Mouse (Mus musculus): ENCODE results near the gene Gm3250. TPM values are rescaled to one million over a fixed set of nuclear protein-coding genes. Genes with fewer than 3 reads are reported as not detected.
"Not testable (repeated sequence)": the region's sequence is repeated elsewhere in the genome, so short reads cannot be mapped to it uniquely, and the experiment has no call there.

Gm3250 gene
- polyA plus RNA-seq (2015; fragmentation: Nextera tagmentation; extraction: Ambion mirVana) = not detected in 2 replicates

GRCm38 (mm10) chr10:77782442-77782841 is at the start of gene Gm3250:
TSS of gene Gm3250 (minus strand) at chr10:77782542.
- H3K36me3 ChIP-seq (replicated peaks; ENCODE audit: insufficient read depth, low read length); H3K4me3 ChIP-seq (ENCODE audit: low read depth, low read length); H3K4me1 ChIP-seq (ENCODE audit: insufficient read depth); H3K27ac ChIP-seq (ENCODE audit: low read depth); H3K27me3 ChIP-seq (ENCODE audit: insufficient read depth, low read length); H3K9ac ChIP-seq (replicated peaks); H3K9me3 ChIP-seq (ENCODE audit: low read length); ATAC-seq; DNase-seq; H3K4me2 ChIP-seq (ENCODE audit: low read depth, low read length): not testable (repeated sequence)
- 43% methylated on average over 1 of the region's 1 CpGs for WGBS (ENCODE audit: insufficient replicate concordance)

GRCm38 (mm10) chr10:77826951-77827350 is 44.6 kb upstream of the Gm3250 start, which contains the start of gene Krtap10-4:
TSS of gene Krtap10-4 (minus strand) at chr10:77827095.
- H3K9me3 ChIP-seq (ENCODE audit: low read length) = no peaks in the 10 kb centered on the region
- DNase-seq (no peak), ATAC-seq (no peak)
- TF ChIP-seq CTCF (IDR thresholded peaks at IDR 0.05; ENCODE audit: low read depth) (no peak), EP300 (IDR thresholded peaks at IDR 0.05; ENCODE audit: low read depth) (no peak)
- no peak within 1 kb of the TSS for H3K9ac ChIP-seq (replicated peaks)
- WGBS (ENCODE audit: insufficient replicate concordance) = 49% methylated on average over 6 of the region's 6 CpGs
- H3K27me3 ChIP-seq (ENCODE audit: insufficient read depth, low read length) = no peaks in the 10 kb centered on the region
- no peak within 1 kb of the TSS for H3K4me2 ChIP-seq (ENCODE audit: low read depth, low read length)
- no peak within 1 kb of the TSS for H3K27ac ChIP-seq (ENCODE audit: low read depth)
- no peaks in the 10 kb centered on the region for H3K36me3 ChIP-seq (replicated peaks; ENCODE audit: insufficient read depth, low read length)
- H3K4me1 ChIP-seq (ENCODE audit: insufficient read depth) = no peaks in the 10 kb centered on the region
- H3K4me3 ChIP-seq (ENCODE audit: low read depth, low read length) = no peak within 1 kb of the TSS

GRCm38 (mm10) chr10:77819203-77819602 is 36.9 kb upstream of the Gm3250 start:
- TF ChIP-seq CTCF (IDR thresholded peaks at IDR 0.05; ENCODE audit: low read depth) (no peak), EP300 (IDR thresholded peaks at IDR 0.05; ENCODE audit: low read depth) (no peak)
- Histone ChIP-seq H3K27me3 (ENCODE audit: insufficient read depth, low read length) (no peaks in the 10 kb centered on the region), H3K36me3 (replicated peaks; ENCODE audit: insufficient read depth, low read length) (no peaks in the 10 kb centered on the region), H3K9me3 (ENCODE audit: low read length) (no peaks in the 10 kb centered on the region), H3K4me3 (ENCODE audit: low read depth, low read length) (no peak overlapping the region), H3K9ac (replicated peaks) (no peak overlapping the region), H3K4me1 (ENCODE audit: insufficient read depth) (no peaks in the 10 kb centered on the region), H3K27ac (ENCODE audit: low read depth) (no peak overlapping the region), H3K4me2 (ENCODE audit: low read depth, low read length) (no peak overlapping the region)
- DNase-seq (no peak), ATAC-seq (no peak)
- WGBS (ENCODE audit: insufficient replicate concordance) = 54% methylated on average over 4 of the region's 4 CpGs

GRCm38 (mm10) chr10:77818523-77818922 is 36.2 kb upstream of the Gm3250 start:
- Histone ChIP-seq H3K4me3 (ENCODE audit: low read depth, low read length) (no peak overlapping the region), H3K9ac (replicated peaks) (no peak overlapping the region), H3K4me2 (ENCODE audit: low read depth, low read length) (no peak overlapping the region), H3K27ac (ENCODE audit: low read depth) (no peak overlapping the region), H3K4me1 (ENCODE audit: insufficient read depth) (no peaks in the 10 kb centered on the region), H3K36me3 (replicated peaks; ENCODE audit: insufficient read depth, low read length) (no peaks in the 10 kb centered on the region), H3K9me3 (ENCODE audit: low read length) (no peaks in the 10 kb centered on the region), H3K27me3 (ENCODE audit: insufficient read depth, low read length) (no peaks in the 10 kb centered on the region)
- 94% methylated on average over 4 of the region's 4 CpGs for WGBS (ENCODE audit: insufficient replicate concordance)
- no peak for TF ChIP-seq EP300 (IDR thresholded peaks at IDR 0.05; ENCODE audit: low read depth)
- no peak for TF ChIP-seq CTCF (IDR thresholded peaks at IDR 0.05; ENCODE audit: low read depth)
- ATAC-seq (no peak), DNase-seq (no peak)

- DNase-seq (peak; percentile 33), ATAC-seq (no peak)
- 24% methylated on average over 5 of the region's 5 CpGs for WGBS (ENCODE audit: insufficient replicate concordance)
- H3K27ac ChIP-seq (ENCODE audit: low read depth) = no peak overlapping the region
- H3K27me3 ChIP-seq (ENCODE audit: insufficient read depth, low read length) = no peaks in the 10 kb centered on the region
- H3K9ac ChIP-seq (replicated peaks) = no peak overlapping the region
- no peaks in the 10 kb centered on the region for H3K36me3 ChIP-seq (replicated peaks; ENCODE audit: insufficient read depth, low read length)
- no peak overlapping the region for H3K4me3 ChIP-seq (ENCODE audit: low read depth, low read length)
- H3K4me2 ChIP-seq (ENCODE audit: low read depth, low read length) = no peak overlapping the region
- H3K4me1 ChIP-seq (ENCODE audit: insufficient read depth) = no peaks in the 10 kb centered on the region
- peak; percentile 65 for TF ChIP-seq CTCF (IDR thresholded peaks at IDR 0.05; ENCODE audit: low read depth)
- TF ChIP-seq EP300 (IDR thresholded peaks at IDR 0.05; ENCODE audit: low read depth) = no peak
- no peaks in the 10 kb centered on the region for H3K9me3 ChIP-seq (ENCODE audit: low read length)
Measured at GRCm38 (mm10) chr10:77815514-77815913, 33.2 kb upstream of the Gm3250 start.

- Histone ChIP-seq H3K27me3 (ENCODE audit: insufficient read depth, low read length) (no peaks in the 10 kb centered on the region), H3K4me1 (ENCODE audit: insufficient read depth) (no peaks in the 10 kb centered on the region), H3K36me3 (replicated peaks; ENCODE audit: insufficient read depth, low read length) (no peaks in the 10 kb centered on the region), H3K27ac (ENCODE audit: low read depth) (no peak within 1 kb of the TSS), H3K4me2 (ENCODE audit: low read depth, low read length) (no peak within 1 kb of the TSS), H3K9me3 (ENCODE audit: low read length) (no peaks in the 10 kb centered on the region), H3K4me3 (ENCODE audit: low read depth, low read length) (no peak within 1 kb of the TSS), H3K9ac (replicated peaks) (no peak within 1 kb of the TSS)
- no peak for TF ChIP-seq EP300 (IDR thresholded peaks at IDR 0.05; ENCODE audit: low read depth)
- TF ChIP-seq CTCF (IDR thresholded peaks at IDR 0.05; ENCODE audit: low read depth) = no peak
- DNase-seq (no peak), ATAC-seq (no peak)
- WGBS (ENCODE audit: insufficient replicate concordance) = 39% methylated on average over 4 of the region's 4 CpGs
Measured at GRCm38 (mm10) chr10:77814382-77814781, 32.0 kb upstream of the Gm3250 start, which contains the start of gene Gm2696. TSS of gene Gm2696 (plus strand) at chr10:77814682.

- Histone ChIP-seq H3K36me3 (replicated peaks; ENCODE audit: insufficient read depth, low read length) (no peaks in the 10 kb centered on the region), H3K4me1 (ENCODE audit: insufficient read depth) (no peaks in the 10 kb centered on the region), H3K4me2 (ENCODE audit: low read depth, low read length) (no peak within 1 kb of the TSS), H3K9me3 (ENCODE audit: low read length) (no peaks in the 10 kb centered on the region), H3K27me3 (ENCODE audit: insufficient read depth, low read length) (no peaks in the 10 kb centered on the region), H3K27ac (ENCODE audit: low read depth) (no peak within 1 kb of the TSS), H3K9ac (replicated peaks) (no peak within 1 kb of the TSS), H3K4me3 (ENCODE audit: low read depth, low read length) (no peak within 1 kb of the TSS)
- WGBS (ENCODE audit: insufficient replicate concordance) = 61% methylated on average over 5 of the region's 5 CpGs
- ATAC-seq (no peak), DNase-seq (no peak)
- TF ChIP-seq CTCF (IDR thresholded peaks at IDR 0.05; ENCODE audit: low read depth) (no peak), EP300 (IDR thresholded peaks at IDR 0.05; ENCODE audit: low read depth) (no peak)
Measured at GRCm38 (mm10) chr10:77811743-77812142, 29.4 kb upstream of the Gm3250 start, which contains the start of gene Gm9507. TSS of gene Gm9507 (minus strand) at chr10:77811843.

Measured in liver, postnatal 0 days (tissue).